Mouse (Mus musculus): ENCODE measurements around the gene Crp. TPM values are rescaled to one million over a fixed set of nuclear protein-coding genes. Genes with fewer than 3 reads are reported as not detected.

Crp gene
- 0.30 and 0.39 TPM in 2 replicates for polyA plus RNA-seq (2014; fragmentation: Nextera tagmentation; extraction: Ambion mirVana)

- WGBS = 55% methylated on average over 4 of the region's 4 CpGs
- ATAC-seq (ENCODE audit: low read depth) = no peak
- H3K4me2 ChIP-seq (ENCODE audit: low read depth, low read length) = no peak within 1 kb of the TSS
Measured at GRCm38 (mm10) chr1:172697844-172698243, at the start of gene Crp. Gene Crp, plus strand, starts transcription at chr1:172698055.

GRCm38 (mm10) chr1:172649396-172649795, 48.5 kb upstream of the Crp start:
- Histone ChIP-seq H3K36me3 (ENCODE audit: control insufficient read depth, insufficient read depth, low read length) (no peaks in the 10 kb centered on the region), H3K27ac (ENCODE audit: low read depth, low read length) (no peak overlapping the region), H3K4me3 (ENCODE audit: low read depth, low read length) (no peak overlapping the region), H3K9ac (replicated peaks; ENCODE audit: low read depth, low read length) (no peak overlapping the region), H3K27me3 (ENCODE audit: control insufficient read depth, insufficient read depth, low read length) (no peaks in the 10 kb centered on the region), H3K9me3 (ENCODE audit: control insufficient read depth, low read length) (no peaks in the 10 kb centered on the region), H3K4me1 (ENCODE audit: control insufficient read depth, insufficient read depth, low read length) (no peaks in the 10 kb centered on the region), H3K4me2 (ENCODE audit: low read depth, low read length) (no peak overlapping the region)
- no peak for ATAC-seq (ENCODE audit: low read depth)
- WGBS = 91% methylated on average over 9 of the region's 9 CpGs

More at GRCm38 (mm10) chr1:172697844-172698243, at the start of gene Crp:
- Histone ChIP-seq H3K9ac (replicated peaks; ENCODE audit: low read depth, low read length) (no peak within 1 kb of the TSS), H3K27me3 (ENCODE audit: control insufficient read depth, insufficient read depth, low read length) (no peaks in the 10 kb centered on the region), H3K4me3 (ENCODE audit: low read depth, low read length) (no peak within 1 kb of the TSS), H3K4me1 (ENCODE audit: control insufficient read depth, insufficient read depth, low read length) (no peaks in the 10 kb centered on the region), H3K36me3 (ENCODE audit: control insufficient read depth, insufficient read depth, low read length) (no peaks in the 10 kb centered on the region), H3K27ac (ENCODE audit: low read depth, low read length) (no peak within 1 kb of the TSS), H3K9me3 (ENCODE audit: control insufficient read depth, low read length) (no peaks in the 10 kb centered on the region)

GRCm38 (mm10) chr1:172650519-172651287, 47.2 kb upstream of the Crp start:
- no peak for ATAC-seq (ENCODE audit: low read depth)
- H3K4me1 ChIP-seq (ENCODE audit: control insufficient read depth, insufficient read depth, low read length) = no peaks in the 10 kb centered on the region
- no peak overlapping the region for H3K4me3 ChIP-seq (ENCODE audit: low read depth, low read length)
- no peak overlapping the region for H3K27ac ChIP-seq (ENCODE audit: low read depth, low read length)
- no peaks in the 10 kb centered on the region for H3K9me3 ChIP-seq (ENCODE audit: control insufficient read depth, low read length)
- H3K36me3 ChIP-seq (ENCODE audit: control insufficient read depth, insufficient read depth, low read length) = no peaks in the 10 kb centered on the region
- H3K27me3 ChIP-seq (ENCODE audit: control insufficient read depth, insufficient read depth, low read length) = no peaks in the 10 kb centered on the region
- 64% methylated on average over 8 of the region's 8 CpGs for WGBS
- H3K9ac ChIP-seq (replicated peaks; ENCODE audit: low read depth, low read length) = no peak overlapping the region
- no peak overlapping the region for H3K4me2 ChIP-seq (ENCODE audit: low read depth, low read length)

GRCm38 (mm10) chr1:172651288-172651987, 46.4 kb upstream of the Crp start:
- ATAC-seq (ENCODE audit: low read depth) = no peak
- H3K9ac ChIP-seq (replicated peaks; ENCODE audit: low read depth, low read length) = no peak overlapping the region
- H3K27me3 ChIP-seq (ENCODE audit: control insufficient read depth, insufficient read depth, low read length) = no peaks in the 10 kb centered on the region
- 78% methylated on average over 10 of the region's 10 CpGs for WGBS
- no peak overlapping the region for H3K4me3 ChIP-seq (ENCODE audit: low read depth, low read length)
- H3K36me3 ChIP-seq (ENCODE audit: control insufficient read depth, insufficient read depth, low read length) = no peaks in the 10 kb centered on the region
- no peak overlapping the region for H3K27ac ChIP-seq (ENCODE audit: low read depth, low read length)
- no peaks in the 10 kb centered on the region for H3K9me3 ChIP-seq (ENCODE audit: control insufficient read depth, low read length)
- no peak overlapping the region for H3K4me2 ChIP-seq (ENCODE audit: low read depth, low read length)
- H3K4me1 ChIP-seq (ENCODE audit: control insufficient read depth, insufficient read depth, low read length) = no peaks in the 10 kb centered on the region

- 87% methylated on average over 18 of the region's 18 CpGs for WGBS
- H3K4me3 ChIP-seq (ENCODE audit: low read depth, low read length) = no peak overlapping the region
- ATAC-seq (ENCODE audit: low read depth) = no peak
- no peak overlapping the region for H3K9ac ChIP-seq (replicated peaks; ENCODE audit: low read depth, low read length)
- H3K4me2 ChIP-seq (ENCODE audit: low read depth, low read length) = no peak overlapping the region
- H3K4me1 ChIP-seq (ENCODE audit: control insufficient read depth, insufficient read depth, low read length) = no peaks in the 10 kb centered on the region
- H3K27me3 ChIP-seq (ENCODE audit: control insufficient read depth, insufficient read depth, low read length) = no peaks in the 10 kb centered on the region
- H3K27ac ChIP-seq (ENCODE audit: low read depth, low read length) = no peak overlapping the region
- no peaks in the 10 kb centered on the region for H3K9me3 ChIP-seq (ENCODE audit: control insufficient read depth, low read length)
- no peaks in the 10 kb centered on the region for H3K36me3 ChIP-seq (ENCODE audit: control insufficient read depth, insufficient read depth, low read length)
Measured at GRCm38 (mm10) chr1:172652040-172652662, 45.7 kb upstream of the Crp start.

- no peak overlapping the region for H3K27ac ChIP-seq (ENCODE audit: low read depth, low read length)
- WGBS = 73% methylated on average over 6 of the region's 6 CpGs
- H3K36me3 ChIP-seq (ENCODE audit: control insufficient read depth, insufficient read depth, low read length) = no peaks in the 10 kb centered on the region
- no peaks in the 10 kb centered on the region for H3K4me1 ChIP-seq (ENCODE audit: control insufficient read depth, insufficient read depth, low read length)
- H3K9me3 ChIP-seq (ENCODE audit: control insufficient read depth, low read length) = no peaks in the 10 kb centered on the region
- no peak overlapping the region for H3K4me3 ChIP-seq (ENCODE audit: low read depth, low read length)
- no peak overlapping the region for H3K9ac ChIP-seq (replicated peaks; ENCODE audit: low read depth, low read length)
- H3K27me3 ChIP-seq (ENCODE audit: control insufficient read depth, insufficient read depth, low read length) = no peaks in the 10 kb centered on the region
- no peak for ATAC-seq (ENCODE audit: low read depth)
- no peak overlapping the region for H3K4me2 ChIP-seq (ENCODE audit: low read depth, low read length)
Measured at GRCm38 (mm10) chr1:172653900-172654299, 44.0 kb upstream of the Crp start.

- Histone ChIP-seq H3K9me3 (ENCODE audit: control insufficient read depth, low read length) (no peaks in the 10 kb centered on the region), H3K4me1 (ENCODE audit: control insufficient read depth, insufficient read depth, low read length) (no peaks in the 10 kb centered on the region), H3K27ac (ENCODE audit: low read depth, low read length) (no peak overlapping the region), H3K27me3 (ENCODE audit: control insufficient read depth, insufficient read depth, low read length) (no peaks in the 10 kb centered on the region), H3K9ac (replicated peaks; ENCODE audit: low read depth, low read length) (no peak overlapping the region), H3K4me3 (ENCODE audit: low read depth, low read length) (no peak overlapping the region), H3K36me3 (ENCODE audit: control insufficient read depth, insufficient read depth, low read length) (no peaks in the 10 kb centered on the region), H3K4me2 (ENCODE audit: low read depth, low read length) (no peak overlapping the region)
- ATAC-seq (ENCODE audit: low read depth) = no peak
- WGBS = 67% methylated on average over 3 of the region's 3 CpGs
Measured at GRCm38 (mm10) chr1:172657266-172657665, 40.6 kb upstream of the Crp start.

- H3K9ac ChIP-seq (replicated peaks; ENCODE audit: low read depth, low read length) = no peak overlapping the region
- no peaks in the 10 kb centered on the region for H3K27me3 ChIP-seq (ENCODE audit: control insufficient read depth, insufficient read depth, low read length)
- no peaks in the 10 kb centered on the region for H3K9me3 ChIP-seq (ENCODE audit: control insufficient read depth, low read length)
- no peak overlapping the region for H3K27ac ChIP-seq (ENCODE audit: low read depth, low read length)
- no peaks in the 10 kb centered on the region for H3K36me3 ChIP-seq (ENCODE audit: control insufficient read depth, insufficient read depth, low read length)
- no peak overlapping the region for H3K4me2 ChIP-seq (ENCODE audit: low read depth, low read length)
- no peak for ATAC-seq (ENCODE audit: low read depth)
- H3K4me1 ChIP-seq (ENCODE audit: control insufficient read depth, insufficient read depth, low read length) = no peaks in the 10 kb centered on the region
- no peak overlapping the region for H3K4me3 ChIP-seq (ENCODE audit: low read depth, low read length)
- WGBS = 85% methylated on average over 8 of the region's 8 CpGs
Measured at GRCm38 (mm10) chr1:172659688-172660087, 38.2 kb upstream of the Crp start.

- Histone ChIP-seq H3K36me3 (ENCODE audit: control insufficient read depth, insufficient read depth, low read length) (no peaks in the 10 kb centered on the region), H3K4me3 (ENCODE audit: low read depth, low read length) (no peak overlapping the region), H3K9ac (replicated peaks; ENCODE audit: low read depth, low read length) (no peak overlapping the region), H3K4me1 (ENCODE audit: control insufficient read depth, insufficient read depth, low read length) (no peaks in the 10 kb centered on the region), H3K27me3 (ENCODE audit: control insufficient read depth, insufficient read depth, low read length) (no peaks in the 10 kb centered on the region), H3K4me2 (ENCODE audit: low read depth, low read length) (no peak overlapping the region), H3K27ac (ENCODE audit: low read depth, low read length) (no peak overlapping the region), H3K9me3 (ENCODE audit: control insufficient read depth, low read length) (no peaks in the 10 kb centered on the region)
- ATAC-seq (ENCODE audit: low read depth) = no peak
- WGBS = 44% methylated on average over 2 of the region's 2 CpGs
Measured at GRCm38 (mm10) chr1:172665457-172665856, 32.4 kb upstream of the Crp start.

All from neural tube, embryonic 14.5 days (tissue).